Mouse (Mus musculus) T-cell, adult 2 months (primary cell): ENCODE measurements around the gene Tent4a.

ENCODE experiments used
- DNase-seq: peaks from one replicate; pipeline ENCODE4 v3.0.0; 2022; ENCODE audit warnings: low spot score

Tent4a gene

DNA sequence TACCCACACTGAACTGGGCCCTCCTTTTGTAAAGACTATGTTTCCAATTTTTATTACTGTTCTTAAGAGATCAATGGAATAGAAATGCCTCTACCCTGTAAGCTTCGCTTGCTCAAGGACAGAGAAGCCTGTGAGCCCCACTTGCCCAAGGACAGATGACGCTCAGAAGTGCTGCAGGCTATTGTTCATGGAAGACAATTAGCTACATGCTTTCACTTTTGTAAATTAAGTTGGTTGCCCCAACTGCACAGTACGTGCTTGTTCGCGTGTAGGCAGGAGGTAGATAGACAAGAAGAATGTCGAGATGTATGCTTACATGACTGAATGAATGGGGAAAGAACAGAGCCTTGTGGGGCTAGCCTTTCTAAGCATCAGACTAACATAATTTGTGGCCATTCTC lies 55.7 kb downstream of the Tent4a start:
- no peak for DNase-seq

DNA sequence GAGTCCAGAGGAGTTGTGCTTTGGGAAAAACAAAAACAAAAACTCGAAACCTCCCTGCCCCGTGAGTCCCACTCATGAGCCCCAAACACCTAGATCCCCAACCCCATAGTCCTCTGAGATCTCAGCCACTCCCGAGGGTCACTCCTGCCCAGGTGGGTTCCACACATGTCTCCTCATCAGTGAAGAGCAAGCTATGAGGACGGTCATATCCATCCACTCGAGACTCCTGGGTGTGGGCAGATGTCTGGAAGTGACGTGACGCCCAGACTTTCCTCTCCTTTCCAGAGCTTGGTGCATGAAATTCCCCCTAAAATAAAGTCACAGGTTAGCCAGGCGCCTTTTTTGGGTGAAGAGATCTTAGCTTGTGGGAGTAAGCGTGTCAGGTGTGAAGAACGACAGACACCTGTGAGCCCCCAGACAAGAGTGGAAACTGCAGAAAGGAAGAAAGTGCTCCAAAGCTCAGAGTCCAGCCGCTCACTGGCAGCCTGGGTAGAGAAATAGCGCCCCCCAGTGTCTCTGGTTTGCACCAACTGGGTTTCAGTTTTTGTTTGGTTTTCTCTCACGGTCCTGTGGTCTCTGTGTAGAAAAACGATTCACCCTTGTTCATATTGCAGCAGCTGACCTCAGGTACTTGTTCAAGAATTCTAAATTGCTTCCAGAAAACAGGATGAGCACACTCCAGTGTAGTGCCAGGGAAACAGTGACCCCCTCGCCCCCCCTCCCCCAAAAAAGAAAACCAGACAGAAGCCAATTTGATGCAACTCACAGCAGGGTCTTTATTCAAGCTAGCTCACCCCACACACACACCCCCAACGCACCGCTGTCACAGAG lies 73.6 kb downstream of the Tent4a start:
- no peak for DNase-seq

DNA sequence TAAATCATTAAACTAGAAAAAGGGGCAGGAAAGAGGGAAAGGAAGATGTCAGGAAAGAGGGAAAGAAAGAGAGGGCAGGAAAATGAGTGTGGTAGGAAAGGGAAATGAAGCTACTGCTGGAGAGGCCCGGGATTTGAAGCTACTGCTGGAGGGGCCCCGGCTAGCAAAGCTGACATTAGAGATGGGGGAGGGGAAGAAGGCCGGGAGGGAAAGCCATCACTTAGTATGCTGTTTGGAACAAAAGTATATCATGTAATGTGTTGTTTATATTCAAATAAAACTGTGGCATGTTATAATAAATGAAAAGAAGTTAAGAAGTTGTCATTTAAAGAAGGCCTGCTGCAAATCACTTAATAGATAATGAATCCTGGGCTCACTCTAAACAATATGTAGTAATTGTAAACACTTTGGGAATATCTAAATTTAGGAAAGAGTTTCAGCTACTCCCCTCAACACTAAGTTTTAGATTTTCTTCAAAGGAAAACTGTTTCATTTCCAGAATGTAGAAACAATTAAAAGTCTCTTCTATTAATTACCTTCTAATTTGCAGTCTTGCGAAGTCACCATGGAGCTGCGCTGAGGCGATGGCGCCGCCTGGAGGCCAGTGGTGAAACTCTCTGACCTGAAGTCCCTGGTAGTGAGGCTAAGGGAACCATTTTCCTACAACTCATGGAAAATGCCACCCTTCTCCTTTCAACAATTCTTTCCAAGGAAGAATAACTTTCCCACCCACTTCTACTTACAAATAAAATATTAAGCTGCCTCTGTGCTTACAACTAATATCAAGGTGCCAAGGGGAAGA lies 74.6 kb downstream of the Tent4a start:
- DNase-seq: no peak

DNA sequence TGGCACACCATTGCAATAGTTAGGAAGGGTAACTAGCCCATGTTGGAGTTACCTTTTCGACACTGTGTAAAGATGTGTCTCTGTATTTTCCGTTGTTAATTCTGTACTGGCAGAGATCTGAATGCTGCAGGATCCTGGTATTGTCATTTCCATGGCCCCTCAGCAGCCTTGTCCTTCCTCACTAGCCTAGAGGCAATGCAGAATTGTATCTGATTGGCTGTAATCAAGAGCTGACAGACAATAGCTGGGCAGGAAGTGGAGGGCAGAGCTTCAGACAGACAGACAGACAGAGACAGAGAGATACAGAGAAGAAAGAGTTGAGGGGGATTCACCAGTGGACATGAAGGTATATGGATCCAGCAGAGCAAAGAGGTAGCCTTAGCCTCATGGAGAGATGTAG lies 75.5 kb downstream of the Tent4a start:
- DNase-seq: no peak

DNA sequence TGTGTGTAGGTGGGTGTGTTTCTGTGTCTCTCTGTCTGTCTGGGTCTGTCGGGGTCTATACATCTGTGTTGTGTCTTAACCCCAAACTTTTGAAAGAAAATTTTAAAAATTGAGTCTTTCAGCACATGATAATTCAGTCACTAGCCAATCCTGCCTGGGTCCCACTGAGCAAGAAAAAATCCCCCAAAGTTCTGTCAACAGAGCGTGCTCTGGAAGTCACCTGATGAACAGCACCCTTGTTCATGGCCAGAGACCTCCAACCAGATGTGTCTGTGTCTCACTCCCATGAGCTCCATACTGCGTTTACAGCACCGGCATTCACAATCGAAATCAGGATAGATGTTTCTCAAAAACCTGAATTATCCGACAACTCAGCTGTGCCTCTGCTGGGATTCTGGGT lies 76.0 kb downstream of the Tent4a start:
- no peak for DNase-seq

DNA sequence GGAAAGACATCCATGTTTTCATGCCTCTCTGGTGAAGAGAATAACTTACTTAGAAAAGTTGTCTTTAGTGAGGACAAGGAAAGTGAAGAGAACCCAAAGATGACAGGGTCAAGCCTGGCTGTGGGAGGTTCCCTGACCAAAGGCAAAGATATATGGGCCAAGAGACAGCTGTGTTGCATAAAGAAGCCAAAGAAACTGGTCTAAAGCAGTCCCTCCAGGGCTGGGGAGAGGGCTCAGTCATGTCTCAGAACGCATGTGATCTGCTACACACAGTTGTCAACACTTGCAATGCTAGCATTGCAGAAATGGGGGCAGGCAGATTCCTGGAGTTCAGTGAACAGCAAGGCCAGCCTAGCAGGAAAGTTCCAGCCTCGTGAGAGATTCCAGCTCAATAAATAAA lies 77.3 kb downstream of the Tent4a start:
- no peak for DNase-seq

DNA sequence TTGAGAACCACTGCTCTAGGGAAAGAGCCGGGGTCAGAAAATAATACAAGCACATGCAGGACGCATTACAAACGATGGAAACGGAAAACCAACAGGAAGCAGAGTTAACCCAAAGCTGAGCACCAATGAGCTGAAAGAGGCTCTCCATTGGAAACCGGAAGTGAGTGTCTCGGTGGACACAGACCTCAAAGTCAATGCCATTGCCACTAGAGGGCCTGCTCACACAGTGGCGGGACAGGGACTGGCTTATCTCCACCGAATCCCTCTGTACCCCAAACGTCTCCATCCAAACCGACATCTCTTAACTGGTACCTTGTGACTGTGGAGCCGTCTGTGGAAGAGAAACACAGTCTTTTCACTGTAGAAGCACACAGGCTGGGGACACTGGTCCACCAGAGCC lies 77.8 kb downstream of the Tent4a start:
- no peak for DNase-seq

DNA sequence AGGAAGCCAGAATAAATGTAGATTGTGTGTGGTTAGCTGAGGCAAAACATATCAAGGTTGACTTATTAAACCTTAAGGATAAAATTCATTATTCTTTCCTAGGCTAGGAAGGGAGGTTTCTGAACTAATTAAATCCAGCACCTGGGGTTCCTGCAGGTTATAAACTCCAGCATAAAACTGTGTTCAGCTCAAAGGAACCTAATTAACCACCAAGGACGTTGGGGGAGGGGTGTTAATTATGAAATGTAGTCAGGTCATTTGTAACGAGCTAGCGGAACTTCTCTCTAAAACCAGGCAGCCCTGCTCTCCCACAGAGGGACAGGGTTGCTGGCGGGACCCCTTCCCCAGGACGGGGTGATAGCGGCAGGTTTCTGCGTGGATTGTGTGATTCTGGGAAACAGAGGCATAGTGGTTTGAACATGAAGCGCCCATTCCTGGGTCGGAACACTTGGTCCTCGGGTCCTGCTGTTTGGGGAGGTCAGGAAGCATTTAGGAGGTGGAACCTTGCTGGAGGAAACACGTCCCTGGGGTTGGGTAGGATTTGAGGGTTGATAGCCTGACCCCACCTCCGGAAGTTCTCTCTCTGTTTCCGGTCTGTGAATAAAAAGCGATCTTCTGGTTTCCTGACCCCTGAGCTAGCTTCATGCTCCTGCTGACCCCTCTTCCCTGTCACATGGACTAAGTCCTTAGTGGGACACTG lies 78.8 kb downstream of the Tent4a start:
- no peak for DNase-seq
